Comparison of ENCODE assay signal across 17 mouse cellular contexts in genomic region chr2:93039706-93040105, GRCm38 (mm10). TPM values are rescaled to one million over a fixed set of nuclear protein-coding genes. Genes with fewer than 3 reads are reported as not detected.
DNase-seq lines count a peak whose midpoint lies in the region; ATAC-seq and TF ChIP-seq lines count a peak whose summit lies in the region.
"Had no signal": no experiment of that assay in that cellular context is flagged by ENCODE, and none has a peak within 500 bp of the region (broad histone marks: within the 10 kb centered on the region; RNA-seq: fewer than 3 reads in every experiment).

No protein-coding gene starts in this region.

- H3K4me2 ChIP-seq in heart, embryonic 11.5 days = no peak overlapping the region
- no peak overlapping the region for H3K4me2 ChIP-seq in heart, embryonic 16.5 days (ENCODE audit: low read depth, low read length)
- H3K4me2 ChIP-seq: embryonic facial prominence, embryonic 12.5 days; forebrain, embryonic 15.5 days; hindbrain, embryonic 13.5 days had no signal

- H3K4me3 ChIP-seq in heart, embryonic 11.5 days (ENCODE audit: low read depth, low read length) = no peak overlapping the region
- H3K4me3 ChIP-seq in heart, embryonic 16.5 days (ENCODE audit: low read length) = no peak overlapping the region
- H3K4me3 ChIP-seq in heart, embryonic 10.5 days = no peak overlapping the region
- peak overlapping the region; percentile 41; the same call in 1 of the 2 replicates for H3K4me3 ChIP-seq in G1E (ENCODE audit: low read depth, low read length)
- H3K4me3 ChIP-seq: embryonic facial prominence, embryonic 12.5 days; forebrain, embryonic 15.5 days; hindbrain, embryonic 13.5 days had no signal

- peaks cover 52% of the 10 kb centered on the region for H3K4me1 ChIP-seq in heart, embryonic 11.5 days (ENCODE audit: control insufficient read depth, insufficient read depth, low read length)
- H3K4me1 ChIP-seq in heart, embryonic 16.5 days (ENCODE audit: control insufficient read depth, insufficient read depth, low read length) = peaks cover 68% of the 10 kb centered on the region
- H3K4me1 ChIP-seq in heart, embryonic 10.5 days = peaks cover 77% of the 10 kb centered on the region
- H3K4me1 ChIP-seq in G1E (ENCODE audit: insufficient read depth, low read depth, low read length) = peaks cover 99% of the 10 kb centered on the region

- WGBS in heart, embryonic 11.5 days (ENCODE audit: insufficient replicate concordance) = 90% methylated on average over 5 of the region's 5 CpGs
- WGBS in heart, embryonic 16.5 days = 87% methylated on average over 5 of the region's 5 CpGs
- 88% methylated on average over 5 of the region's 5 CpGs for WGBS in heart, embryonic 10.5 days

- H3K27me3 ChIP-seq in heart, embryonic 11.5 days (ENCODE audit: control insufficient read depth, insufficient read depth, low read length) = no peaks in the 10 kb centered on the region
- H3K27me3 ChIP-seq in heart, embryonic 16.5 days (ENCODE audit: control insufficient read depth, insufficient read depth, low read length) = no peaks in the 10 kb centered on the region
- H3K27me3 ChIP-seq in heart, embryonic 10.5 days (ENCODE audit: insufficient read depth, poor library complexity, severe bottlenecking) = 0 out of 2 replicates have a peak, but pooled peaks cover 4% of the 10 kb centered on the region
- H3K27me3 ChIP-seq in G1E (ENCODE audit: insufficient read depth, low read length) = no peaks in the 10 kb centered on the region
- H3K27me3 ChIP-seq: embryonic facial prominence, embryonic 12.5 days; forebrain, embryonic 15.5 days; hindbrain, embryonic 13.5 days had no signal

- peak; percentile 21 for DNase-seq in cerebellum, adult 11-12 months
- DNase-seq in cerebellum, adult 9-11 months = no peak
- no peak for DNase-seq in heart, adult 18-20 months
- DNase-seq in heart, embryonic 10.5 days (ENCODE audit: low spot score) = no peak
- no peak for DNase-seq in G1E (ENCODE audit: low spot score)
- DNase-seq: adrenal gland, postnatal 10 days; B cell, adult 2 months; gastrocnemius, postnatal 36 days; heart, adult 11 months; kidney, adult 11 months had no signal

- no peaks in the 10 kb centered on the region for H3K9me3 ChIP-seq in heart, embryonic 11.5 days (replicated peaks; ENCODE audit: control insufficient read depth, low read length)
- no peaks in the 10 kb centered on the region for H3K9me3 ChIP-seq in heart, embryonic 16.5 days (replicated peaks; ENCODE audit: control insufficient read depth, low read length)
- H3K9me3 ChIP-seq in heart, embryonic 10.5 days = no peaks in the 10 kb centered on the region
- no peaks in the 10 kb centered on the region for H3K9me3 ChIP-seq in G1E (replicated peaks)
- H3K9me3 ChIP-seq: embryonic facial prominence, embryonic 12.5 days; forebrain, embryonic 15.5 days; hindbrain, embryonic 13.5 days had no signal

- H3K36me3 ChIP-seq in heart, embryonic 11.5 days (ENCODE audit: control insufficient read depth, insufficient read depth, low read length) = no peaks in the 10 kb centered on the region
- H3K36me3 ChIP-seq in heart, embryonic 16.5 days (ENCODE audit: control insufficient read depth, insufficient read depth) = no peaks in the 10 kb centered on the region
- no peaks in the 10 kb centered on the region for H3K36me3 ChIP-seq in heart, embryonic 10.5 days
- peaks cover 70% of the 10 kb centered on the region for H3K36me3 ChIP-seq in G1E (replicated peaks)
- H3K36me3 ChIP-seq: embryonic facial prominence, embryonic 12.5 days; forebrain, embryonic 15.5 days had no signal

- 0 out of 2 replicates have a peak overlapping the region, but pooled peaks have one; percentile 22 for H3K9ac ChIP-seq in heart, embryonic 11.5 days (ENCODE audit: low read depth, low read length)
- no peak overlapping the region for H3K9ac ChIP-seq in heart, embryonic 16.5 days (ENCODE audit: low read length)
- H3K9ac ChIP-seq: embryonic facial prominence, embryonic 12.5 days; forebrain, embryonic 15.5 days; hindbrain, embryonic 13.5 days had no signal

- no peak overlapping the region for H3K27ac ChIP-seq in heart, embryonic 11.5 days (ENCODE audit: low read depth, low read length)
- H3K27ac ChIP-seq in heart, embryonic 16.5 days (ENCODE audit: low read length) = peak overlapping the region; percentile 44
- no peak overlapping the region for H3K27ac ChIP-seq in heart, embryonic 10.5 days
- H3K27ac ChIP-seq: embryonic facial prominence, embryonic 12.5 days; forebrain, embryonic 15.5 days; hindbrain, embryonic 13.5 days; hindbrain, postnatal 0 days had no signal

- no peak for ATAC-seq in heart, embryonic 11.5 days (replicated peaks; ENCODE audit: insufficient number of reproducible peaks, low FRiP score, low TSS enrichment)
- ATAC-seq in heart, embryonic 16.5 days (replicated peaks; ENCODE audit: extremely low read depth, insufficient read depth, low FRiP score) = no peak
- no peak for ATAC-seq in G1E (ENCODE audit: extremely low read depth, insufficient number of reproducible peaks, low FRiP score, poor library complexity, severe bottlenecking)
- ATAC-seq: CD4-positive, CD25-positive, alpha-beta regulatory T cell, adult 4 months; forebrain, embryonic 15.5 days; hindbrain, postnatal 0 days had no signal

- TF ChIP-seq CTCF in G1E (IDR thresholded peaks at IDR 0.05; ENCODE audit: low read depth, low read length) = no peak

RNA-seq across cellular contexts. Expression of gene Prdm11, which starts 6.3 kb away (rescaled TPM):
- 3.1 and 3.3 TPM in 2 replicates for polyA plus RNA-seq in heart, embryonic 11.5 days (2014; fragmentation: Nextera tagmentation; extraction: Ambion mirVana)
- 1 to 10 TPM; 8.4 to 9.5 TPM for total RNA-seq in heart, adult 18-20 months (2021)
- polyA plus RNA-seq in heart, embryonic 16.5 days (2015; fragmentation: Nextera tagmentation; extraction: Ambion mirVana) = 3.7 and 3.9 TPM in 2 replicates
- 4.5 and 4.6 TPM in 2 replicates for polyA plus RNA-seq in heart, embryonic 10.5 days (2016; fragmentation: Nextera tagmentation; extraction: Ambion mirVana)
- total RNA-seq in G1E (2014; fragmentation: Nextera tagmentation) (69.1 and 87.1 TPM in 2 replicates), G1E (2017) (33.8 and 34.4 TPM in 2 replicates)
- 122 and 125 TPM in 2 replicates for polyA plus RNA-seq in G1E (2012)

Comparison
In these comparisons a context has a peak if more than half of its experiments do, and no peak if none do; other contexts are left out.
1. RNA of gene Prdm11, which starts 6.3 kb away (polyA plus RNA-seq): 122 to 125 TPM in G1E; 4.5 to 4.6 TPM in heart, embryonic 10.5 days, 3.7 to 3.9 TPM in heart, embryonic 16.5 days and 3.1 to 3.3 TPM in heart, embryonic 11.5 days; every median in the first group is over 10 times any median in the second.